Mouse (Mus musculus) midbrain, postnatal 0 days (tissue): ENCODE measurements around the gene Klf3. TPM values are rescaled to one million over a fixed set of nuclear protein-coding genes. Genes with fewer than 3 reads are reported as not detected.

ENCODE experiments used
- ATAC-seq: fragments of 200-750 bp; cut with Nextera tagmentation; 2 replicates; pipeline ENCODE4 v1.8.0; 2017; ENCODE audit warnings: moderate number of reproducible peaks, mild to moderate bottlenecking, moderate TSS enrichment, moderate library complexity; ENCODE audit not compliant: low FRiP score
- DNase-seq: peaks from one replicate; pipeline ENCODE4 v3.0.0-alpha.2; 2015; ENCODE audit warnings: low spot score
- H3K27ac ChIP-seq: fragments of 300-500 bp; sonication (generic); 2 replicates; pipeline ENCODE4 v1.5.1; 2014; ENCODE audit warnings: low read depth, mild to moderate bottlenecking, low read length, mixed read lengths
- H3K27me3 ChIP-seq: fragments of 300-500 bp; sonication (generic); 2 replicates; pipeline ENCODE4 v1.6.1; 2014; ENCODE audit warnings: low read length, control low read depth, mixed read lengths; ENCODE audit not compliant: insufficient read depth
- H3K36me3 ChIP-seq: fragments of 300-500 bp; sonication (generic); 2 replicates; pipeline ENCODE4 v1.6.1; 2014; ENCODE audit warnings: low read length, control low read depth, mixed read lengths; ENCODE audit not compliant: insufficient read depth
- H3K4me1 ChIP-seq: fragments of 300-500 bp; sonication (generic); 2 replicates; pipeline ENCODE4 v1.6.1; 2014; ENCODE audit warnings: mild to moderate bottlenecking, control low read depth, antibody characterized with exemption, low read length, mixed read lengths; ENCODE audit not compliant: insufficient read depth
- H3K4me2 ChIP-seq: fragments of 300-500 bp; sonication (generic); 2 replicates; pipeline ENCODE4 v1.6.1; 2014; ENCODE audit warnings: low read depth, mild to moderate bottlenecking, low read length, mixed read lengths; ENCODE audit not compliant: poor library complexity, severe bottlenecking
- H3K4me3 ChIP-seq: fragments of 300-500 bp; sonication (generic); 2 replicates; pipeline ENCODE4 v1.5.1; 2014; ENCODE audit warnings: low read depth, mild to moderate bottlenecking, low read length, moderate library complexity
- H3K9ac ChIP-seq: fragments of 300-500 bp; sonication (generic); replicated peaks from 2 replicates; pipeline ENCODE4 v1.6.1; 2014; ENCODE audit warnings: mild to moderate bottlenecking, low read length, moderate library complexity, mixed read lengths; ENCODE audit not compliant: poor library complexity, severe bottlenecking
- H3K9me3 ChIP-seq: fragments of 300-500 bp; sonication (generic); 2 replicates; pipeline ENCODE4 v1.6.1; 2016; ENCODE audit warnings: low read length, control low read depth
- CTCF ChIP-seq: IDR thresholded peaks from 2 replicates; pipeline ENCODE4 v1.5.1; 2016; ENCODE audit warnings: antibody characterized with exemption, mild to moderate bottlenecking
- WGBS: fragments of 180-500 bp; shearing (Covaris S2); extraction: QIAGEN DNeasy Blood & Tissue Kit; methylation state at CpG from one replicate; pipeline ENCODE4 v1.1.7; 2014; 5-methylcytosine and 5-hydroxymethylcytosine counted together
- polyA plus RNA-seq: library from polyadenylated mRNA; unstranded; fragments of >200 nt; fragmentation: Nextera tagmentation; extraction: Ambion mirVana; gene quantifications from 2 replicates; pipeline ENCODE4 v1.2.1, GENCODE M21; 2015
- total RNA-seq: library from RNA; depleted of rRNA; stranded (reverse); fragments of >200 nt; gene quantifications from 2 replicates; pipeline ENCODE4 v1.2.3, GENCODE M21; 2014

Gene Klf3
- total and polyA plus RNA-seq, 2 experiments from 2014 or later, result 14.9 to 28.9 TPM

GRCm38 (mm10) chr5:64840087-64840486, 36.9 kb downstream of the Klf3 start:
- ATAC-seq (no peak), DNase-seq (peak; percentile 48)
- H3K27ac ChIP-seq, result no peak overlapping the region
- no peak overlapping the region for H3K9ac ChIP-seq
- H3K27me3 ChIP-seq, result no peaks in the 10 kb centered on the region
- 0 out of 2 replicates have a peak, but pooled peaks cover 4% of the 10 kb centered on the region for H3K9me3 ChIP-seq
- no peak overlapping the region for H3K4me3 ChIP-seq
- no peak overlapping the region for H3K4me2 ChIP-seq
- 61% methylated on average over 1 of the region's 1 CpGs for WGBS
- H3K36me3 ChIP-seq, result no peaks in the 10 kb centered on the region
- TF ChIP-seq CTCF, result no peak
- H3K4me1 ChIP-seq, result no peaks in the 10 kb centered on the region

- no peaks in the 10 kb centered on the region for H3K27me3 ChIP-seq
- WGBS, result 89% methylated on average over 3 of the region's 3 CpGs
- no peak for TF ChIP-seq CTCF
- H3K4me3 ChIP-seq, result no peak overlapping the region
- no peak overlapping the region for H3K27ac ChIP-seq
- H3K4me1 ChIP-seq, result no peaks in the 10 kb centered on the region
- DNase-seq, result no peak
- H3K4me2 ChIP-seq, result no peak overlapping the region
- ATAC-seq, result no peak
- no peaks in the 10 kb centered on the region for H3K36me3 ChIP-seq
- H3K9me3 ChIP-seq, result 0 out of 2 replicates have a peak, but pooled peaks cover 4% of the 10 kb centered on the region
- H3K9ac ChIP-seq, result no peak overlapping the region
Observed at GRCm38 (mm10) chr5:64844622-64845021, 41.4 kb downstream of the Klf3 start.

GRCm38 (mm10) chr5:64847305-64847704, 44.1 kb downstream of the Klf3 start:
- H3K4me3 ChIP-seq, result no peak overlapping the region
- 0 out of 2 replicates have a peak, but pooled peaks cover 4% of the 10 kb centered on the region for H3K9me3 ChIP-seq
- ATAC-seq (no peak), DNase-seq (no peak)
- H3K4me1 ChIP-seq, result no peaks in the 10 kb centered on the region
- WGBS, result 81% methylated on average over 2 of the region's 2 CpGs
- no peak overlapping the region for H3K27ac ChIP-seq
- no peaks in the 10 kb centered on the region for H3K36me3 ChIP-seq
- no peak overlapping the region for H3K4me2 ChIP-seq
- no peak overlapping the region for H3K9ac ChIP-seq
- no peaks in the 10 kb centered on the region for H3K27me3 ChIP-seq
- TF ChIP-seq CTCF, result no peak

- H3K4me1 ChIP-seq, result no peaks in the 10 kb centered on the region
- no peak overlapping the region for H3K9ac ChIP-seq
- no peak overlapping the region for H3K4me2 ChIP-seq
- no peak overlapping the region for H3K4me3 ChIP-seq
- H3K9me3 ChIP-seq, result no peaks in the 10 kb centered on the region
- no peak overlapping the region for H3K27ac ChIP-seq
- H3K27me3 ChIP-seq, result no peaks in the 10 kb centered on the region
- H3K36me3 ChIP-seq, result no peaks in the 10 kb centered on the region
- no peak for TF ChIP-seq CTCF
- WGBS, result 81% methylated on average over 7 of the region's 7 CpGs
- no peak for DNase-seq
- no peak for ATAC-seq
Observed at GRCm38 (mm10) chr5:64849892-64850291, 46.7 kb downstream of the Klf3 start.

GRCm38 (mm10) chr5:64852656-64853398, 49.6 kb downstream of the Klf3 start:
- Histone ChIP-seq H3K9me3 (no peaks in the 10 kb centered on the region), H3K9ac (no peak overlapping the region), H3K27ac (no peak overlapping the region), H3K4me3 (no peak overlapping the region), H3K27me3 (no peaks in the 10 kb centered on the region), H3K36me3 (no peaks in the 10 kb centered on the region), H3K4me2 (no peak overlapping the region), H3K4me1 (no peaks in the 10 kb centered on the region)
- TF ChIP-seq CTCF, result no peak
- ATAC-seq (no peak), DNase-seq (no peak)
- WGBS, result 59% methylated on average over 5 of the region's 5 CpGs

- no peak overlapping the region for H3K27ac ChIP-seq
- H3K27me3 ChIP-seq, result no peaks in the 10 kb centered on the region
- no peak for TF ChIP-seq CTCF
- ATAC-seq (no peak), DNase-seq (no peak)
- no peaks in the 10 kb centered on the region for H3K36me3 ChIP-seq
- no peak overlapping the region for H3K9ac ChIP-seq
- no peak overlapping the region for H3K4me3 ChIP-seq
- WGBS, result 94% methylated on average over 5 of the region's 5 CpGs
- no peak overlapping the region for H3K4me2 ChIP-seq
- H3K4me1 ChIP-seq, result no peaks in the 10 kb centered on the region
- no peaks in the 10 kb centered on the region for H3K9me3 ChIP-seq
Observed at GRCm38 (mm10) chr5:64853421-64853820, 50.2 kb downstream of the Klf3 start.
